Mouse (Mus musculus) heart, embryonic 12.5 days (tissue): ENCODE measurements around the gene Shank3. TPM values are rescaled to one million over a fixed set of nuclear protein-coding genes. Genes with fewer than 3 reads are reported as not detected.
A peak's percentile ranks its signal among the peaks of the same experiment; 100 is the strongest.

ENCODE experiments used
- ATAC-seq: fragments of 200-750 bp; cut with Nextera tagmentation; 2 replicates; pipeline ENCODE4 v1.8.0; 2017; ENCODE audit warnings: moderate TSS enrichment, moderate library complexity; ENCODE audit not compliant: insufficient number of reproducible peaks, low FRiP score
- H3K27ac ChIP-seq: fragments of 300-500 bp; sonication (generic); 2 replicates; pipeline ENCODE4 v1.5.1; 2016; ENCODE audit warnings: mild to moderate bottlenecking, moderate library complexity; ENCODE audit not compliant: poor library complexity, severe bottlenecking
- H3K27me3 ChIP-seq: fragments of 300-500 bp; sonication (generic); replicated peaks from 2 replicates; pipeline ENCODE4 v1.6.1; 2016; ENCODE audit warnings: mild to moderate bottlenecking, moderate library complexity
- H3K36me3 ChIP-seq: fragments of 300-500 bp; sonication (generic); 2 replicates; pipeline ENCODE4 v1.6.1; 2016; ENCODE audit warnings: mild to moderate bottlenecking, moderate library complexity
- H3K4me1 ChIP-seq: fragments of 300-500 bp; sonication (generic); replicated peaks from 2 replicates; pipeline ENCODE4 v1.6.1; 2016; ENCODE audit warnings: mild to moderate bottlenecking
- H3K4me2 ChIP-seq: fragments of 300-500 bp; sonication (generic); 2 replicates; pipeline ENCODE4 v1.6.1; 2016; ENCODE audit warnings: mild to moderate bottlenecking, moderate library complexity
- H3K4me3 ChIP-seq: fragments of 300-500 bp; sonication (generic); 2 replicates; pipeline ENCODE4 v1.5.1; 2016; ENCODE audit warnings: mild to moderate bottlenecking
- H3K9ac ChIP-seq: fragments of 300-500 bp; sonication (generic); 2 replicates; pipeline ENCODE4 v1.6.1; 2016; ENCODE audit warnings: mild to moderate bottlenecking, moderate library complexity
- H3K9me3 ChIP-seq: fragments of 300-500 bp; sonication (generic); replicated peaks from 2 replicates; pipeline ENCODE4 v1.6.1; 2016; ENCODE audit warnings: mild to moderate bottlenecking, moderate library complexity
- WGBS: fragments of 180-500 bp; shearing (Covaris S2); methylation state at CpG from one replicate; pipeline ENCODE4 v1.1.7; 2016; 5-methylcytosine and 5-hydroxymethylcytosine counted together
- polyA plus RNA-seq: library from polyadenylated mRNA; unstranded; fragments of >200 nt; fragmentation: Nextera tagmentation; extraction: Ambion mirVana; gene quantifications from 2 replicates; pipeline ENCODE4 v1.2.1, GENCODE M21; 2016

Shank3 gene
- polyA plus RNA-seq, 1 experiment from 2014 or later, result 2.9 TPM

GRCm38 (mm10) chr15:89500221-89500791 is 883 bp downstream of the Shank3 start:
- no peak for ATAC-seq
- WGBS, result 3% methylated on average over 35 of the region's 35 CpGs

GRCm38 (mm10) chr15:89501321-89501720 is 1.9 kb downstream of the Shank3 start:
- 79% methylated on average over 3 of the region's 3 CpGs for WGBS
- H3K4me2 ChIP-seq, result peak overlapping the region; percentile 83
- peaks cover 53% of the 10 kb centered on the region for H3K27me3 ChIP-seq
- no peak overlapping the region for H3K27ac ChIP-seq
- H3K9me3 ChIP-seq, result no peaks in the 10 kb centered on the region
- peak overlapping the region; percentile 79; the same call in 1 of the 2 replicates for H3K4me3 ChIP-seq
- H3K9ac ChIP-seq, result no peak overlapping the region
- no peak for ATAC-seq
- peaks cover 25% of the 10 kb centered on the region for H3K36me3 ChIP-seq
- peaks cover 22% of the 10 kb centered on the region for H3K4me1 ChIP-seq

More at GRCm38 (mm10) chr15:89500221-89500791, 883 bp downstream of the Shank3 start:
- Histone ChIP-seq H3K9ac (peak overlapping the region; percentile 78), H3K4me1 (peaks cover 22% of the 10 kb centered on the region), H3K36me3 (peaks cover 23% of the 10 kb centered on the region), H3K9me3 (no peaks in the 10 kb centered on the region), H3K4me2 (peak overlapping the region; percentile 83), H3K27ac (no peak overlapping the region), H3K4me3 (peak overlapping the region; percentile 79), H3K27me3 (peaks cover 60% of the 10 kb centered on the region)

GRCm38 (mm10) chr15:89504838-89505237 is 5.4 kb downstream of the Shank3 start:
- no peak overlapping the region for H3K27ac ChIP-seq
- no peaks in the 10 kb centered on the region for H3K9me3 ChIP-seq
- 86% methylated on average over 9 of the region's 9 CpGs for WGBS
- H3K36me3 ChIP-seq, result peaks cover 32% of the 10 kb centered on the region
- no peak overlapping the region for H3K4me2 ChIP-seq
- peaks cover 25% of the 10 kb centered on the region for H3K27me3 ChIP-seq
- no peak for ATAC-seq
- peaks cover 8% of the 10 kb centered on the region; the same call in 1 of the 2 replicates for H3K4me1 ChIP-seq
- no peak overlapping the region for H3K4me3 ChIP-seq
- H3K9ac ChIP-seq, result no peak overlapping the region

DNA sequence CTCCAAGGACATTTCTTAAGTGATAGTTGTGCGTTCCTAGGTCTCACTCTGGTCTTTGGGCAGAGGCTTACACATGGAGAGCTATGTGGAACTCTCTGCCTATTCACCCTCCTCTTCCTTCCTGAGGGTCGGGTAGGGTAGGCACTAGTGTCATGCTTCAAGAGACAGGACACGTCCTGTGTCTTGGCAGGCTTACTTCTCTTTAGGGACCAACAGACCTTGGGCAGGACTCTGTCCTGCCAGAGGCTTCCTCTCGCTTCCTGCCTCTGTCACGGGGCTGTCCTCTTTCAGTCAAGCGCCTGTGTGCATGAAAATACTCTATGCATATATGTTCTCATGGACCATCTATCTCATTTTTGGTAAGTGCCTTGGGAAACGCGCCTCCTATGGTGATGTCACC is 8.3 kb downstream of the Shank3 start:
- Histone ChIP-seq H3K9me3 (no peaks in the 10 kb centered on the region), H3K36me3 (peaks cover 32% of the 10 kb centered on the region), H3K4me1 (no peaks in the 10 kb centered on the region), H3K9ac (no peak overlapping the region), H3K27me3 (no peaks in the 10 kb centered on the region), H3K27ac (no peak overlapping the region), H3K4me2 (no peak overlapping the region), H3K4me3 (no peak overlapping the region)
- ATAC-seq, result no peak
- 81% methylated on average over 8 of the region's 8 CpGs for WGBS

GRCm38 (mm10) chr15:89512679-89513078 is 13.3 kb downstream of the Shank3 start:
- H3K9me3 ChIP-seq, result no peaks in the 10 kb centered on the region
- ATAC-seq, result no peak
- no peak overlapping the region for H3K4me3 ChIP-seq

GRCm38 (mm10) chr15:89521951-89522350 is 22.5 kb downstream of the Shank3 start:
- no peak for ATAC-seq
- H3K4me1 ChIP-seq, result peaks cover 6% of the 10 kb centered on the region
- H3K9me3 ChIP-seq, result no peaks in the 10 kb centered on the region
- H3K4me2 ChIP-seq, result no peak overlapping the region
- peaks cover 13% of the 10 kb centered on the region for H3K36me3 ChIP-seq
- 61% methylated on average over 7 of the region's 7 CpGs for WGBS
- H3K27ac ChIP-seq, result no peak overlapping the region
- no peak overlapping the region for H3K9ac ChIP-seq
- peaks cover 48% of the 10 kb centered on the region for H3K27me3 ChIP-seq
- no peak overlapping the region for H3K4me3 ChIP-seq

More at GRCm38 (mm10) chr15:89512679-89513078, 13.3 kb downstream of the Shank3 start:
- Histone ChIP-seq H3K27ac (no peak overlapping the region), H3K4me1 (no peaks in the 10 kb centered on the region), H3K9ac (no peak overlapping the region), H3K36me3 (peaks cover 5% of the 10 kb centered on the region; the same call in 1 of the 2 replicates), H3K4me2 (no peak overlapping the region), H3K27me3 (no peaks in the 10 kb centered on the region)
- 56% methylated on average over 4 of the region's 4 CpGs for WGBS

DNA sequence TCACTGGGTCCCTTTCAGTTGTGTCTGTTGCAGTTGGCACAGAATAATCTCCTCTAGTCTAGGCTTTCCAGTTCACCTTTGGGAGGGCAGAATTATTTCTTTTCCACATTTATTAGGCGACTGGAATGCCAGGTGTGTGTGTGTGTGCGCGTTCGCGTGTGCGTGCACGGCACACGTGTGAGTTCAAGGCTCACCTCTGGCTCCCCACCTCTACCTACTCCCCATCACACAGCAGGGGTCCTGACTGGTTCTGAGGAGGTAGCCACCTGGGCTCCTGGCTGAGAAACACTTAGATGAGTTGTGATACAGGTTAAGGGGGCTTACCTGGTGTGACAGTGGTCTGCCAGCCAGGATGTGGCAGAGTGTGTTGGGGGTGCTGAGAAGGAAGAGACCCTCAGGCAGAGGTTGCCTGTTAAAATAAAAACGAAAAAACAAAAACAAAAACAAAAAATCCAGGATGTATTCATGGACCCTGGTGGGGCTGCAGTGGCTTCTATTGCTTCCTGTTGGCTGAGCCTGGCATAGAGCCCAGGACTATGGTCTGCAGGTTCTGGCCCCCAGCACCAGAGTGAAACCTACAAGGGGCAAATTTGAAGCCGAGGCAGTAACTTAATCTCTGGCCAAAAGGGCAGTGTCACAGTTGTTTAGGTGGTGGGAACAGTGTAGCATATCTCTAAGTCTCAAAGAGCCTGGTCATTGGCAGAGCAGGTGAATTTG is 23.3 kb downstream of the Shank3 start:
- ATAC-seq, result no peak

GRCm38 (mm10) chr15:89523283-89523832 is 23.9 kb downstream of the Shank3 start:
- peak; percentile 20; the same call in 1 of the 2 replicates for ATAC-seq
- H3K27me3 ChIP-seq, result peaks cover 48% of the 10 kb centered on the region
- WGBS, result 45% methylated on average over 47 of the region's 47 CpGs
- peaks cover 12% of the 10 kb centered on the region for H3K36me3 ChIP-seq
- peaks cover 10% of the 10 kb centered on the region for H3K4me1 ChIP-seq
- H3K9ac ChIP-seq, result peak overlapping the region; percentile 49; the same call in 1 of the 2 replicates
- H3K9me3 ChIP-seq, result no peaks in the 10 kb centered on the region
- peak overlapping the region; percentile 65 for H3K4me3 ChIP-seq
- no peak overlapping the region for H3K27ac ChIP-seq
- H3K4me2 ChIP-seq, result peak overlapping the region; percentile 92

More for the DNA sequence above, 23.3 kb downstream of the Shank3 start:
- H3K27me3 ChIP-seq, result peaks cover 48% of the 10 kb centered on the region
- no peak overlapping the region for H3K9ac ChIP-seq
- no peaks in the 10 kb centered on the region for H3K9me3 ChIP-seq
- WGBS, result 80% methylated on average over 10 of the region's 10 CpGs
- H3K4me3 ChIP-seq, result no peak overlapping the region; the same call in 1 of the 2 replicates
- H3K36me3 ChIP-seq, result peaks cover 13% of the 10 kb centered on the region
- H3K27ac ChIP-seq, result no peak overlapping the region
- H3K4me2 ChIP-seq, result peak overlapping the region; percentile 92; the same call in 1 of the 2 replicates
- peaks cover 8% of the 10 kb centered on the region for H3K4me1 ChIP-seq

DNA sequence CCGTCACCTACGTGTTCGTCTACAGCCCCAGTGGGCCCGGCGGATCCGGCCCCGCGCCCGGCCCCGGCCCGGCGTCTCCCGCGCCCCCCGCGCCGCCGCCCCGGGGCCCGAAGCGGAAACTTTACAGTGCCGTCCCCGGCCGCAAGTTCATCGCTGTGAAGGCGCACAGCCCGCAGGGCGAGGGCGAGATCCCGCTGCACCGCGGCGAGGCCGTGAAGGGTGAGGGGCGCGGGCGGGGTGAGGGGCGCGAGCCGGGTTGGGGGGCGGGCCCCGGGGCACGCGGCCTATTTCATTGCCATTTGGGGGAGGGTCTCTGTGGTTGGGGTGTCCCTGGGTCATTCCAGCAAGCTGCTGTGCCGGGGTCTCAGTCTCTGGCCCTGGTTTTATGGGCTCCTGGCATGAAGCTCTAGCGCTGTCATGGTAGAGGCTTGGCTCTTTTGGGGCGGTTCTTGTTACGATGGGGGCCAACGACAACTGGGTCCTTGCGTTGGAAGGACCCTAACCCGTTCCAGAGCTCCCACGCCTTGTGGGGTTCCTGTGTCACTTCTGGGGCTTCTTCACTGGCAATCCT is 24.7 kb downstream of the Shank3 start:
- no peaks in the 10 kb centered on the region for H3K9me3 ChIP-seq
- peak overlapping the region; percentile 65 for H3K9ac ChIP-seq
- peak overlapping the region; percentile 92 for H3K4me2 ChIP-seq
- no peak overlapping the region for H3K27ac ChIP-seq
- 36% methylated on average over 52 of the region's 52 CpGs for WGBS
- peak overlapping the region; percentile 65 for H3K4me3 ChIP-seq
- H3K36me3 ChIP-seq, result peaks cover 10% of the 10 kb centered on the region
- peaks cover 48% of the 10 kb centered on the region for H3K27me3 ChIP-seq
- H3K4me1 ChIP-seq, result peaks cover 10% of the 10 kb centered on the region
- ATAC-seq, result no peak

- Histone ChIP-seq H3K27ac (no peak overlapping the region), H3K27me3 (peaks cover 48% of the 10 kb centered on the region), H3K36me3 (peaks cover 10% of the 10 kb centered on the region), H3K9me3 (no peaks in the 10 kb centered on the region), H3K4me1 (peaks cover 10% of the 10 kb centered on the region), H3K9ac (no peak overlapping the region), H3K4me2 (peak overlapping the region; percentile 92), H3K4me3 (peak overlapping the region; percentile 65)
- WGBS, result 71% methylated on average over 8 of the region's 8 CpGs
- ATAC-seq, result no peak
These were observed 25.4 kb downstream of the Shank3 start for GRCm38 (mm10) chr15:89524611-89525415.
